Mouse (Mus musculus) kidney, adult 11 months (tissue): Measurements from ENCODE around the gene Fbxl18.
A peak's percentile ranks its signal among the peaks of the same experiment; 100 is the strongest.

Experiments
- DNase-seq: peaks from one replicate; pipeline ENCODE4 v3.0.0; 2022

The Fbxl18 gene

DNA sequence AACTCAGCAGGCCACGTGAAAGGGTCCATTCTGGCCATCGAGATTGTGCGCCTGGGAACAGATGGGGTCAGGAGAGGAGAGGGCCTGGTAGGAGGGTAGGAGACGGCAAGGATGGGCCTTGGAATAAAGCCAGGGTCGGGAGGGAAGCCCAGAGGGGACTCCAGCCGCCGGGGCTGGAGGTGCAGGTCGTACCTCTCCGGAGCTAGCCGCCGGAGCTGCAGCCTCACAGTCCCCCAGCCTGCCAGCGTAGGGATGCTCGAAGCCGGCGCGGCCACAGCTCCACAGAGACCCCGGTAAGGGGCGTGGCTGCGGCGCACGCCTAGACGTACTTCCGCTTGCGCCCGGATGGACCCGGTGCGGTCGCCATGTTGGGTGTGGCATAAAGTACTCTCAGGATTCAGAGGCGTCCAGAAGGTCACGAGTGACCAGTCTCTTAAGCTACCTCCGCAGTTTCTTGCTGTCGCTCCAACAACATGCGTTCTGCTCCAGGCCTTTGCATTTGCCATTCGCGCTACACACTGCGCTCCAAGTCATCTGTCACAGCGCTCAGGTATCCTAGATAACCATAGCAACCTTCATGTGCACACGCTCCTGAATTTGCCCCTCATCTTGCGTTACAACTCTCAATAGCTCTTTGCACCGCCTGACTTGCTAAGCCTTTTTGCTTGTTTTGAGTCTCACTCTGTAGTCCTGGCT is at the start of gene Fbxl18:
TSS of gene Fbxl18 (minus strand) at position 504 of the 696 bp plus-strand sequence.
- DNase-seq = peak; percentile 89

- no peak for DNase-seq
These were observed 45.2 kb upstream of the Fbxl18 start for GRCm38 (mm10) chr5:142940393-142940792.

GRCm38 (mm10) chr5:142937956-142938727 is 42.9 kb upstream of the Fbxl18 start:
- DNase-seq = no peak

DNA sequence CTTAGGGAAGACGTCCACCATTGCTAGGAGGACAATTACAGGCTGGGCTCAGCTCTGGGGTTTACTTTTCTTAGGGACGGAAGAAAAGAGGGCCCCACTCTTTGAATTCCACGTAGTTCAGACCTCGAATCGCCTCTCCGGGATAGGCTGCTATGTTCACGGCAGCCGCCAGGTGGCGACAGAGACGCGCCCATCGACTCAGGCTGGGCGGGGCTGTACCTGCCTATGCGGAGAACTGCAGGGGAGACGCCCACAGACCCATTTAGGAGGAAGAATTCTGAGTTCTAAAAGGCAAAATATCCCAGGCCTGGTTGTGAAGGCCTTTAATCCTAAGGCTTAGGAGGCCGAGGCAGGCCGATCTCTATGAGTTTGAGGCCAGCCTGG is 41.1 kb upstream of the Fbxl18 start:
- peak; percentile 70 for DNase-seq

GRCm38 (mm10) chr5:142935642-142936335 is 40.6 kb upstream of the Fbxl18 start:
- peak; percentile 88 for DNase-seq

DNA sequence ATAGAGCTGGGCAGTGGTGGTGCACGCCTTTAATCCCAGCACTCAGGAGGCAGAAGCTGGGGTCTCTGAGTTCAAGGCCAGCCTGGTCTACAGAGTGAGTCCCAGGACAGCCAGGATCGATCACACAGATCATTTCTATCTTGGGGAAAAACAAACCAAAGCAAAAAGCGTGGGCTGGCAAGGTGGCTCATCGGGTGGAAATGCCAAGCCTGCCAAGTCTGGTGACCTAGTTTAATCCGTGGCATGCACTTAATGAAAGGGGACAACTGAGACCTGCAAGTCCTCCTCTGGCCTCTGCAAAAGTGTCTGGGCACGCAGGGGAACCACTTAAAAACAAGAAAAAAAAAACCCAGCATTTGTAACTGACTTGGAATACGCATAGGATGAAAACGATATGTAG is 37.5 kb upstream of the Fbxl18 start:
- no peak for DNase-seq

DNA sequence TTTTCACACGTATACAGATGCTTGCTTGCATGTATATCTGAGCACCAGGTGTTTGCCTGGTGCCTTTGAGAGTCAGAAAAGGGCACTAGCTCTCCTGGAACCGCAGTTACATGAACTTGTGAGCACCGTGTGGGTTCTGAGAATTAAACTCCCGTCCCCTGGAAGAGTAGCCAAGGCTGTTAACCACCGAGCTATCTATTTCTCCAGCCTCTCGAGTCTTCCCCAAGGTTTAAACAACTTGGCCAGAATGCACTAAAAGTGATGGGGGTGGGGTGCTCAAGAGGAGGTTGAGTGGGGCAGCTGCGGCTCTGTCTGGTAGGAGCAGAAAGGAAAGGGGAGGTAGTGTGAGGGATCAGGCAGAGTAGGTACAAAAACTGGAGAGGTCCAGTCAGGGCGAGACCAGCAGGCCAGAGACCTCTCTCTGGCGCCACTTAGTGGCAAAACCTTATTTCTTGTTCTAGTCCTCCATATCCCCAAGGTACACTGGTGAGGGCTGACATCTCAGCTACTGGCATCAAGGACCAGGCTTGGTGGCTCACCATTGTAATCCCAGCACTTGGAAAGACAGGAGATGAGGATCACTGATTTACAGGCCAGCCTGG is 37.0 kb upstream of the Fbxl18 start:
- DNase-seq = peak; percentile 82

DNA sequence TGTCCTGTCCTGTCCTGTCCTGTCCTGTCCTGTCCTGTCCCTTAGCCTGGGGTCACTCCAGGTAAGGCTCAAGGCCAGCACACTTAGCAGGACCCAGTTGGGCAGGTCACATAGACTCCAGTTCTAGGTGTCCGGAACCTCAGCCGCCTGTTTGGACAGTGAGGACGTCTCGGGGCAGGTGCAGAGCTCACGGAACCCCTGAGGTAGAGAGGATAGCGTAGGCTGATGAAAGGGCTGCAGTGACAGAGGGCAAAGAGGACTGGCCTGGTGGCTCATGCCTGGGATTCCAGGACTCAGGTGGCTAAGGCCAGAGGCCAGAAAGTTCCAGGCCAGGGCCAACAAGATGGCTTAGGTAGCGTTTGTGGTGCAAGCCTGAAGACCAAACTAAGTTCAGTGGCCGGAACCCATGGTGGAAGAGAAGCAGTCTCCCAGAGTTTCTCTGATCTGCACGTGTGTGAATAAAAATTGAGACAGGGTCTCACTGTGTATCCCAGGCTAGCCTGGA is 36.1 kb upstream of the Fbxl18 start:
- no peak for DNase-seq

- DNase-seq = no peak
These were observed 34.2 kb upstream of the Fbxl18 start for GRCm38 (mm10) chr5:142929400-142929752.

GRCm38 (mm10) chr5:142928749-142929399 is 33.7 kb upstream of the Fbxl18 start:
- DNase-seq = peak; percentile 77

- no peak for DNase-seq
These were observed 32.2 kb upstream of the Fbxl18 start for GRCm38 (mm10) chr5:142927341-142927930.

DNA sequence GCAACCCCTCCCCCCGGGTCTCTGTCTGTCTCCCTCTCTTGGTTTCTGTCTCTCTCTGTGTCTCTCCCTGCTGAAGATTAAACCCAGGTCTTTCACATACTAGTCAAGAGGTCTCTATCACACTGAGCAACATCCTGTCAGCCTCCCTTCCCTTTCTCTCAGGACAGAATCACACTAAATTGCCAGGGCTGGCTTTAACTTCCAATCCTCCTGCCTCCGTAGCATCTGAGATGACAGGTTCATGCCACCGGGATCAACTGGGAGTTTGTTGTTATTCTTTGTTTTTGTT is 31.7 kb upstream of the Fbxl18 start:
- no peak for DNase-seq

GRCm38 (mm10) chr5:142926204-142926939 is 31.2 kb upstream of the Fbxl18 start:
- DNase-seq = no peak

GRCm38 (mm10) chr5:142924336-142924959 is 29.2 kb upstream of the Fbxl18 start:
- DNase-seq = no peak

- no peak for DNase-seq
These were observed 28.6 kb upstream of the Fbxl18 start for GRCm38 (mm10) chr5:142923781-142924180.

- DNase-seq = no peak
These were observed 27.0 kb upstream of the Fbxl18 start for GRCm38 (mm10) chr5:142922251-142922650.

GRCm38 (mm10) chr5:142921074-142921459 is 25.8 kb upstream of the Fbxl18 start:
- no peak for DNase-seq

GRCm38 (mm10) chr5:142920311-142921073 is 25.3 kb upstream of the Fbxl18 start:
- peak; percentile 80 for DNase-seq

GRCm38 (mm10) chr5:142917402-142917801 is 22.2 kb upstream of the Fbxl18 start:
- DNase-seq = no peak

DNA sequence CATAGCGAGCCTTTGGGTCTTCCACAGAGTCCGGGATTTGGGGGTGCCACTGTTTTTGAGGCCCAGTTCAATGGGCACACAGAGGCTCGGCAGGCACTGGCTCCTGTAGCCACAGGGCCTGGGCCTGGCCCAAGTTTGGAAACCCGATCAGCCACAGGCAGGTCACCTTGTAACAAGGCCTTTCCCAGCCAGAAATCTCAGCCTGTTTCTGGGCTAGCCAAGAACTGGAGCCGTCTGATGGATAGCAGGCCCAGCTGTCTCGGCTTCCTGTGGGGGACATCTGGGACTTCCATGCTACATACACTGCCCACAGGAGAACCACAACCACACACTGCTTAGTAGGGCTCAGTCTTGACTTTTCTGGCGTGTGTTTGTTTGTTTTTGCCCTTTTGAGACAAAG is 21.4 kb upstream of the Fbxl18 start:
- DNase-seq = no peak

DNA sequence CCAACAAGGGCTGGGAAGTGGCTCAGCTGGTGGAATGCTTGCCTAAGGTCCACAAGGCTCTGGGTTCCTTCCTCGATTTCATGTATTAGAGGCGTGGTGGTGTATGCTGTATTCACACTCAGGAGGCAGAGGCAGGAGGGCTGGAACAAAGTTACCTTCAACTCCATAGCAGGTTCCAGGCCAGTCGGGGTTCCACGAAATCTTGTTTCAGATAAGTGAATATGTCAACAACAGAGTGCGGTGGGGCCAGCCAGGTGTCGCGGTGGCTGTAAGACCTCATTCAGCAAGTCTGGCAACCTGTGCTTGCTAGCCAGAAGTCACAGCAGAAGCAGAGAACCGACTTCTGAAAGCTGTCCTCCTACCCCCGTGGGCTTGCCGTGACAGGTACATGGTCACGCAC is 20.0 kb upstream of the Fbxl18 start:
- DNase-seq = no peak
